Mouse (Mus musculus): ENCODE data around the gene Gnai1.
"Not testable (repeated sequence)": the region's sequence is repeated elsewhere in the genome, so short reads cannot be mapped to it uniquely, and the experiment has no call there.

Gnai1 gene

DNA sequence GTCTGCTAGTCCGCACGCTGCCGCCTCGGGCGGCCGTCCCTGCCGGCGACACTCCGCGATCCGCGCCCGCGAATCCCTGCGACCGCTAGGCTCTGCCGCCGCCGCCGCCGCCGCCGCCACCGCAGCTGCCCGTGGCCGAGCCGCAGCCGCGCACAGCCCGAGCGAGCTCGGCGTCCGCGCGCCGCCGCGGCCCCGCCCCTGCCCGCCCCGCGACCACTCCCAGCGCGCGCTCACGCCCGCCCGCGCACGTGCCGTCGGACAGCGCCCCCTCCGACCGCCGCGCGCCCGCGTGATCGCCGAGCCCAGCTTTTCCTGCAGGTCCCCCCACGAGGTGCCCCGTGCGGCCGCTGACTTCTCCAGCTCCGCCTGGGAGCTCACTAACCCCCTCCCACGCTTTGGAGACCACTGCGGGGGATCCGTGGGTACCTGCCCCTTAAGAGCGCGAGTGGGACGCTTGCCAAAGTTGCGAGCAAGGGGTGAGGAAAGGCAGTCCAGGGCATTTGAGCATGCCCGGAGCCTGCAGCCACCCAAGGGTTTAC, at the start of gene Gnai1:
TSS of gene Gnai1 (minus strand) at position 75 of the 539 bp plus-strand sequence.
- DNase-seq (ENCODE audit: low read depth) = no peak

GRCm38 (mm10) chr5:18367864-18368263, 7.7 kb upstream of the Gnai1 start:
- DNase-seq (ENCODE audit: low read depth) = no peak

GRCm38 (mm10) chr5:18365460-18365859, 5.3 kb upstream of the Gnai1 start:
- DNase-seq (ENCODE audit: low read depth) = no peak

GRCm38 (mm10) chr5:18360956-18361355, 801 bp upstream of the Gnai1 start:
- DNase-seq (ENCODE audit: low read depth) = no peak

- DNase-seq (ENCODE audit: low read depth) = no peak
These were observed 527 bp downstream of the Gnai1 start for GRCm38 (mm10) chr5:18359376-18360280.

GRCm38 (mm10) chr5:18358778-18359177, 1.4 kb downstream of the Gnai1 start:
- no peak for DNase-seq (ENCODE audit: low read depth)

DNA sequence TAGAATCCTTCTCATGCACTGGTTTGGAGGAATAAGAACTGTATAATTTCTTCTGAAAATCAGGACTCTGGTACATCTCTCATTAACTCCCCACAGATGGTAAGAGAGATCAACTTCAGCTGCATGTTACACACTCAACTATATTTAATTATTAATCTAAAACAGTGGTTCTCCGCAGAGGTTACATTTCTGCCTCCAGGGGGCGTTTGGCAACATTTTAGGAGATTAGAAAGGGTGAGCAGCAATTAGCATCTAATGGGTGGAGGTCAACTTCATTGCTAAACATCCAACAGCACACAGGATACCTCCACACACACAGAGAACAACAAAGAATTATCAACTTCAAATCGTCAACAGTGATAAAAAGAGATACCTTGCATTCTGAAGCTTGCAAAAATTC, 2.0 kb downstream of the Gnai1 start:
- no peak for DNase-seq (ENCODE audit: low read depth)

DNA sequence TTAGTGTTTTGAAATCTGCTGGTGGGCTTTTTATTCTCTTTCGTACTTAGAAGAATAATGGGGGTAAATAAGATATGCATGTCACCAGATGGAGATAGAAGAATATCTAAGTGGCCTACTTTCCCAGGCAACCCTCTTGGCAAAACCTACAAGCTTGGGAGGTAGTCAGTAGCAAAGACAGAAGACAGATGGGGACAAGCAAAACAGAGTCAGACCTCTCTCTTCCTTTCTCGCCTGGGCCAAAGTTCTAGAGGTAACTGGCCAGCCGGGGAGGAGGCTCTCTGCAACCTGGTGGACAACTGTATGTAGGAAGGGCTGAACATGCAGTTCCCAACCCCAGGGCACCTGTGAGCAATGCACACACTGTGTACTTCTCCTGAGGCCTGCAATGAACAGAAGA, 12.9 kb downstream of the Gnai1 start:
- no peak for DNase-seq (ENCODE audit: low read depth)

DNA sequence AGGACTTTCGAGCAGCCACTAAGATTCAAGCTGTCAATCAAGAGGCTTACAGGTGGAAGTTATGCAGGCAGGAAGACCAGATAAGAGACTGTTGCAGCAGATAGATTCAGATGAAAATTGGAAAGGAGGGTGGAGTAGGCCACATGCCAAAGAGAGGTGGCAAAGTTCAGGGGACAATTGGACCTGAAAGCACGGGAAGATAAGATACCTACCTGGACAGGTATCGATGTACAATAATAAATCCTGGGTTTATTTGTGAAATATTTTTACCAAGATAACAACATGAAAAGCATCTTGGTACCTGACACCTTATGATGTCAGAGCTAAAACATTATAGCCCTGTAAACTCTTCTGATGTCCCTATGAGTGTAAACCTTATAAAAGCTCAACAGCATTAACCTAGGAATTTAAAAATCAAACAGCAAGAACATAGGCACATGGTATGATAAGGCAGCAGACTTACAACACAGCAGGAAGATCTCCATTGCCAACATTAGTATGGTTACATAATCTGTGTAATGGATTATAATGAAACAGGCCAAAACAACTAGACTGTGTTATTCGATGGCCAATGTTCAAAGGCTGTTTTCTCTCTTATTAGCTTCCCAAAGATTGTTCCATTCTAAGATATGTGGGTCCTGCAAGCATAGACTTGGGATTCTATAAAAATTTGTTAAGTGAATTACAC, 16.6 kb downstream of the Gnai1 start:
- no peak for DNase-seq (ENCODE audit: low read depth)

DNA sequence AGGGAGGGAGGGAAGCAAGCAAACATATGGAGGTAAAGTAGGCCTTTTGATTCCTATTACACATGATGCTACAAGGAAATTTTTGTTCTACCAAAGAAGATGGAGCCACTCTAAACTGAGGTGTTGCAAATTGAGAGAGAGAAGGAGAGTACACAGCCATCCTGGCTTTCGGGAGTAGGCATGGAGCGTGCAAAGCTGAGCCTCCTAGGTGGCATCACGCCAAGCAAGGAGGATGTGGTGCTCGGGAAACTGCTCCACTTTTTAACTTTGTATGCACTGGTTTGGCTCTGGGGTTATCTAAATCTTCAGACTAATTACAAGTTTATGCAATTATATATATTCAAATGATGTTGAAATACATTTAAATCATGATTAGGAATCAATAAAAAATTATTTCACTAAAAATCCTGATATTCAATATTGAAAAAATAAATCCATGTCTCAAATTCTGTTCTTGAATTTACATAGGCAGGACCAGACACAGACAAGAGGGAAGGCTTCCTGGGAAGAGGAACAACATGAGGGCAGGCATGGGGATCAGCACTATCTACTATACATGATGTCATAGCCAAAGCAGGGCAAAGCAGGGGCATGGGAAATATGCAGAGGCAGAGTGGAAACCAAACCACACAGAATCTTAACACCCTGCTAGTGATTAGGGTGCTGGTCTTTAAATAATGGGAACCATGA, 17.2 kb downstream of the Gnai1 start:
- no peak for DNase-seq (ENCODE audit: low read depth)

- DNase-seq (ENCODE audit: low read depth) = not testable (repeated sequence)
These were observed 18.3 kb downstream of the Gnai1 start for GRCm38 (mm10) chr5:18341876-18342275.

- DNase-seq (ENCODE audit: low read depth) = no peak
These were observed 27.9 kb downstream of the Gnai1 start for GRCm38 (mm10) chr5:18332256-18332655.

- no peak for DNase-seq (ENCODE audit: low read depth)
These were observed 29.4 kb downstream of the Gnai1 start for GRCm38 (mm10) chr5:18330726-18331125.

GRCm38 (mm10) chr5:18326159-18326558, 34.0 kb downstream of the Gnai1 start:
- DNase-seq (ENCODE audit: low read depth) = no peak

DNA sequence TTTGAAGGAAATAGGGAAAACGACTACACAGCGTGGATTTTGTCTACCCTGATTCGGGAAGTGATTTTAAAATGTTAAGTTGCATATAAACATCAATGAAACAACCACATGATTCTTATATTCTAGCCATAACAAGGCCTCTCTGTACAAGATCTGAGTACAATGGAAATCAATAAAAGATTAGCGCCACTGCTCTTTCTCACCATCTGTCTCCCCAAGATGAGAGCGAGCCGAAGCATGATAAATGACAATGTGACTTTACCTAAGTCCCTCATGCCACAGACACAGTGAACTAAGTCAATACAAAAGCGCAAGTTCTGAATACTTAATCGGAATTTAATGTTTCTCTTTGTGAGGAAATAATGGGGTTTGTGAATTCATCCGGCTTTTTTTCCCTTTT, 36.6 kb downstream of the Gnai1 start:
- no peak for DNase-seq (ENCODE audit: low read depth)

DNA sequence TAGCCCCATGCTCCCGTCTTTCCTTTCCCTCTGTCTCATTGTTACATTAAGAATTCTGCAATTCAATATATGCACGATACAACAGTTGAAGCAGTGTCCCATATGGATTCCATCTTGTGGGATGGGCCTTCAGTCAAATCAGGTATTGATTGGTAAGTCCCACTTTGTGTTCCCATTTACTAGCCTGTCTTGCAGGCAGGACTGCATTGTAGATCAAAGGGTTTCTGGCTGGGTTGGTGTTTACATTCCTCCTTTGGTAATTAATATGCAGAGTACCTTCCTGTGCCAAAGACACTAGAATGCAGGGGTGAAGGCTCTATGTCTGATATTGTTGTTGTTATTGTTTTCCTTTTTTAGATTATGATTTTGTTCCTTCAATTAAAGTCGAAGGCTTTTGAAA, 38.5 kb downstream of the Gnai1 start:
- DNase-seq (ENCODE audit: low read depth) = no peak

- DNase-seq (ENCODE audit: low read depth) = no peak
These were observed 41.3 kb downstream of the Gnai1 start for GRCm38 (mm10) chr5:18318846-18319245.

DNA sequence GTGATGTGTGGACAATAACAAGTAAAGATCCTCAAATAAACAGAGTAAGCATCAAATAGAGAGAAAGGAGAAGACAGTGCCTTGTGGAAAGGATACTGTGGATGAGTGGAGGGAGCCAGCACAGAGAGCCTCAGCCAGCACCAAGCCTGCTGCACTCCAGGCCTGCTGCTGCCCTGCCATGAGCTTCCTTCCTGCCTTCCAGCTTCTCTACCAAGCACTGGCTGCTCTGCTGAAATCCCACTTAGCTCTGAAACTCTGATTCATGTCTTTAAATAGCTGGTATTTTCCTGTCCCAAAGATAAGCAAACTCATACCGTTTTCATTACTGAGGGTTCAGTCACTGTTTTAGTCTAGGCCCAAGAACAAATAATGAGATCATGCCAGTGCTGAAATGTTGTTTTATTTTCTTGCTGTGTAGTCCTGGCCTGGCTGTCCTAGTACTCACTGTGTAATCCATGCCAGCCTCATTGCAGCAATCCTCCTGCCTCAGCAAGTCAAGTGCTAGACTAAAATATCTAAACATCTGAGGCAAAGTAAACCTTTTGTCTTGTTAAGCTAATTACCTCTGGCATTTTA, 52.8 kb downstream of the Gnai1 start:
- no peak for DNase-seq (ENCODE audit: low read depth)

- no peak for DNase-seq (ENCODE audit: low read depth)
These were observed 63.6 kb downstream of the Gnai1 start for GRCm38 (mm10) chr5:18296584-18296983.

- no peak for DNase-seq (ENCODE audit: low read depth)
These were observed 67.4 kb downstream of the Gnai1 start for GRCm38 (mm10) chr5:18292744-18293143.

DNA sequence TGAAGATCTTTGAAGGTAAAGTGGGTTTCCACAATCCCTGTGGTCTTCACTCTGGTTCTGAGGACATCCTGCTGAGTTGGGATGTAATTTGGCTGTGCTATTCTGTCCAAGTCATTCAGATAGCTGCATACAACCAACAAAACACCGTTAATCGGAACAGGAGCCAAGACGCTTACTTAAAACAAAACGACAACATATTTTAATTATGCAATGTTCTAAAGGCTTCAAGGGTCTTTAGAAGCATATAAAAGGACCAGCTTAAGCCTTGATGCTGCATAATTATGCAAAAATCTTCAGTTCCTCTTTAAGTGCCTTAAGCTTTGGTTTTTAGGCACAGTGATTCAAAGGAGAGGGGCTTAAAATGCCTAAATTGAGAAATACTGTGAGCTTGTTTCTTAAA, 70.6 kb downstream of the Gnai1 start:
- no peak for DNase-seq (ENCODE audit: low read depth)

- no peak for DNase-seq (ENCODE audit: low read depth)
These were observed 71.5 kb downstream of the Gnai1 start for GRCm38 (mm10) chr5:18288694-18289093.
